Mouse (Mus musculus): Measurements from ENCODE around the gene Cntn3. TPM values are rescaled to one million over a fixed set of nuclear protein-coding genes. Genes with fewer than 3 reads are reported as not detected.

Gene Cntn3
- polyA plus RNA-seq, 1 experiment from 2014 or later = 0.92 TPM

DNA sequence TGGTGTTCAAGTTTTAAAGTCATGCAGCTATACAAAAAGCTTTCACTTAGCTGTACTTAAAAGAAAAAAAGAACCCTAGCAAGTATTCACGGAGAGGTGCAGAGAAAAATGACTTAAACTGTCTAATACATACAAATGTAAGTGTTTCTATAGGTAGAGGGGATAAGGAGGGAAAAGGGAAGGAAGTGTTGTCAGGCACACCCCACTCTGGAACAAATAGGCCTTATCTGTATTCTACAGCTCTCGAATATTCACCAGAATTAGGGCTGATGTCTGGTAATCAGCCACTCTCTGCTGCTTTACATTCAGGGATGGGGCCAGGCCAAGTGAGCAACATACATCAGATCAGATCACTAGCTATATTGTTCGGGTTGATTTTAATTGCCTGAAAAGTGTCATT lies 16.4 kb downstream of the Cntn3 start:
- Histone ChIP-seq H3K9me3 (replicated peaks) (no peaks in the 10 kb centered on the region), H3K4me1 (replicated peaks) (peaks cover 43% of the 10 kb centered on the region), H3K9ac (no peak overlapping the region), H3K36me3 (replicated peaks) (no peaks in the 10 kb centered on the region), H3K4me2 (peak overlapping the region; percentile 56), H3K4me3 (replicated peaks) (peak overlapping the region; percentile 10; the same call in 1 of the 2 replicates), H3K27me3 (no peaks in the 10 kb centered on the region), H3K27ac (replicated peaks) (peak overlapping the region; percentile 66)
- WGBS (ENCODE audit: insufficient replicate concordance) = 6% methylated on average over 3 of the region's 3 CpGs
- ATAC-seq (ENCODE audit: insufficient read depth) = peak; percentile 99

DNA sequence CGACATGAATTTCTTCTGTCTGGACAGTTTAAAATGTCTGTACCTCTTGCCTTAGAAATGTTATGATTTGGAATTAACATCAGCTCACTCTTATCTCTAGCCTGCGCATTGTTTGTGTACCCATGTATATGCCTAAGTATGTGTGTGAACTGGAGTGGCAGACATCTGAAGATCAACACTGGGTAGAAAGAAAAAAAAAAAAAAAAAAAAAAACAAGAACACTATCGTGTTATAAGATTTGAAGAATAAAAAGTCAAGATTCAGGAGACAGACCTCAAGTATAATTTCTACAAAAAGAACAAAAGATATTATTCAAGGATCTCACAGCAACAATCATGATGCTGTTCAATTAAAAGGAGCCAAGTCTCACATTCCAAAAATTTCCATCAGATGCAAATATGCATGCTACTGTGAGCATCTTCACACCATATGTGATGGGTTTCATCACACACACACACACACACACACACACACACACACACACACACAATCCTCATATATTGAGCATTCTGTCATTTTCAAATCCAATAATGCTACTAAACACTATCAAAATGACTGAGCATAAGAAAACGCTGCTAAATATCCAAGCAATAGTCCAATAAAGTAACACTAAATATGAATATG lies 17.0 kb downstream of the Cntn3 start:
- no peak overlapping the region for H3K9ac ChIP-seq
- H3K4me2 ChIP-seq = peak overlapping the region; percentile 56
- no peaks in the 10 kb centered on the region for H3K27me3 ChIP-seq
- 45% methylated on average over 4 of the region's 4 CpGs for WGBS (ENCODE audit: insufficient replicate concordance)
- peak overlapping the region; percentile 66 for H3K27ac ChIP-seq (replicated peaks)
- H3K4me1 ChIP-seq (replicated peaks) = peaks cover 42% of the 10 kb centered on the region
- ATAC-seq (ENCODE audit: insufficient read depth) = no peak
- no peaks in the 10 kb centered on the region for H3K9me3 ChIP-seq (replicated peaks)
- no peak overlapping the region for H3K4me3 ChIP-seq (replicated peaks)
- no peaks in the 10 kb centered on the region for H3K36me3 ChIP-seq (replicated peaks)

DNA sequence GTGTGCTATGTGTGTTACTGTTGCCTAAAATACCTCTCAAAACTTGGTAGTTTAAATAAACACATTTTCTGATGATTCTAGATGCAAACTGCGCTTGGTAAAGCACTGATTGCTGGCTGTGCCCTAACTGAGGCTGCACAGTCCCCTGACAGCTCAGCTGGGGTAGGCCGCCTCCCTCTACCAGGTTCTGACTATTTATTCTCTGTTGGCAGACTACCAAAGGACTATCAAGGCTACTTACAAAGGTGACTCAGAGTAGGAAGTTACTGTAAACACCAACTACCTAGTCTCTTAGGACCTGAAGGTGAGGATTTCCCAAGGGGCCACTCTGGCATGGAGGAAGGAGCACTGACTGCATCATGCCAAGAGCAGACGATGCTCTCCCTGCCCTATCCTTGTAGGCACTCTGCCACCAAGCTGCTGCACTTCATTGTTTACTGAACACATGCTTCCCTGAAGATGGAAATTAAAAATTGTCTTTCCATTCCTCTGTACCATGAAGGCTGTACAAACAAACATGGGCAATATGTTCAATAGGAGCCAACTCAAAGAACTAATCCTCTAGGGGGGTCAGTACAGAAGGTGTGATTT lies 17.7 kb downstream of the Cntn3 start:
- no peak overlapping the region for H3K9ac ChIP-seq
- no peaks in the 10 kb centered on the region for H3K27me3 ChIP-seq
- 71% methylated on average over 3 of the region's 3 CpGs for WGBS (ENCODE audit: insufficient replicate concordance)
- no peaks in the 10 kb centered on the region for H3K9me3 ChIP-seq (replicated peaks)
- ATAC-seq (ENCODE audit: insufficient read depth) = no peak
- no peak overlapping the region for H3K4me3 ChIP-seq (replicated peaks)
- peaks cover 42% of the 10 kb centered on the region for H3K4me1 ChIP-seq (replicated peaks)
- H3K4me2 ChIP-seq = no peak overlapping the region
- H3K36me3 ChIP-seq (replicated peaks) = no peaks in the 10 kb centered on the region
- peak overlapping the region; percentile 42; the same call in 1 of the 2 replicates for H3K27ac ChIP-seq (replicated peaks)

DNA sequence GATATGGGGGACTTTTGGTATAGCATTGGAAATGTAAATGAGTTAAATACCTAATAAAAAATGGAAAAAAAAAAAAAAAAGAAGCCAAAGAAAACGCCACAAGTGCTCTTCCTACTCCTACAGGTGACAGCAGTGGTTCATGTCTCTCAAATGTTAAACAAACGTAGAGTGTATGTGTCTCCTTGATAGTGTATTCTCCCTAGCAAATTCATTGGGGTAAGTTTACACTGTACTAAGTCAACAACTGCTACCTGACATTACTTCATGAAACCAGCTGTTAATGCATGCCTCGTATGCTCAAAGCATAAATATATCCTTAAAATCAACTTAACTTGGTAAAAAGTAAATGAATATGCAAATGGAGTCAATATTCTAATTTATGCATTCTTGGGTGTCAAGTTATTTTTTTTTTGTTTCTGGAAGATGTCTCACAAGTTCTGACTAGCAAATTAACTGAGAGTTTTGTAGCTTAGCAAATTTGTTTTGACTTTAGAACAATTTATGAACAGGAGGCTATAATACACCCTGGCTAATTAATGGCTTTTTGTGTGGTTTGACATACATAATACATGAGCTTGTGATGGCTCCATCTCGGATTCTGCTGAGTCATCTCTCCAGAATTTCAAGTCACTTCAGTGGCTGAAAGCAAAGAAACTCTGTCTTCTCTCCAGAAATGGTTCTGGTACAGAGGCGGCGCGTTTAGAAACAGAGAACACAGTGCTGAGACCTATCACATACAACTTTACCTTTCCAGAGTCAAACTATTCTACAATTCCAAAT lies 31.1 kb downstream of the Cntn3 start:
- 68% methylated on average over 7 of the region's 7 CpGs for WGBS (ENCODE audit: insufficient replicate concordance)
- H3K4me2 ChIP-seq = no peak overlapping the region
- no peaks in the 10 kb centered on the region for H3K27me3 ChIP-seq
- no peak for ATAC-seq (ENCODE audit: insufficient read depth)
- no peaks in the 10 kb centered on the region for H3K9me3 ChIP-seq (replicated peaks)
- no peak overlapping the region for H3K9ac ChIP-seq
- no peak overlapping the region for H3K4me3 ChIP-seq (replicated peaks)
- no peaks in the 10 kb centered on the region; the same call in 1 of the 2 replicates for H3K4me1 ChIP-seq (replicated peaks)
- no peaks in the 10 kb centered on the region for H3K36me3 ChIP-seq (replicated peaks)
- no peak overlapping the region for H3K27ac ChIP-seq (replicated peaks)

DNA sequence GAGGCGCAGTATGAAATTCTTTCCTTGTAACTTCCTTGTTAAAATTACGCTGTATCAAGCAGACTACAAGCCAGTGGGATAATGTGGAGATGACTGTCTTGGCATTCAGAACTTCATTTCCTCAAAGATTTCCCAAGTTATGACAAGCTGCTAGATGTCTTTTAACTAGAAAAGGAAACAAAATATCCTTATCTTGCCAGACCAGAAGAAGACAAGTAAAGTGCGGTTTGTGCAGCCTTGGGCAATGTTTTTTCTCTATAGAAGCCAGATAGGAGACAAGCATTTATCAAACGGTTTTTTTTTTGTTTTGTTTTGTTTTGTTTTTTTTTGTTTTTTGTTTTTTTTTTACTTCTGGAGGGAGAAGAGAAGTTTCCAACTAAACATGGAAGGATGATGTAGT lies 37.3 kb downstream of the Cntn3 start:
- no peak overlapping the region for H3K4me3 ChIP-seq (replicated peaks)
- no peak overlapping the region for H3K4me2 ChIP-seq
- no peaks in the 10 kb centered on the region for H3K9me3 ChIP-seq (replicated peaks)
- H3K36me3 ChIP-seq (replicated peaks) = no peaks in the 10 kb centered on the region
- H3K27ac ChIP-seq (replicated peaks) = no peak overlapping the region
- H3K4me1 ChIP-seq (replicated peaks) = peaks cover 5% of the 10 kb centered on the region
- no peak overlapping the region for H3K9ac ChIP-seq
- no peaks in the 10 kb centered on the region for H3K27me3 ChIP-seq
- 17% methylated on average over 4 of the region's 4 CpGs for WGBS (ENCODE audit: insufficient replicate concordance)
- ATAC-seq (ENCODE audit: insufficient read depth) = no peak

DNA sequence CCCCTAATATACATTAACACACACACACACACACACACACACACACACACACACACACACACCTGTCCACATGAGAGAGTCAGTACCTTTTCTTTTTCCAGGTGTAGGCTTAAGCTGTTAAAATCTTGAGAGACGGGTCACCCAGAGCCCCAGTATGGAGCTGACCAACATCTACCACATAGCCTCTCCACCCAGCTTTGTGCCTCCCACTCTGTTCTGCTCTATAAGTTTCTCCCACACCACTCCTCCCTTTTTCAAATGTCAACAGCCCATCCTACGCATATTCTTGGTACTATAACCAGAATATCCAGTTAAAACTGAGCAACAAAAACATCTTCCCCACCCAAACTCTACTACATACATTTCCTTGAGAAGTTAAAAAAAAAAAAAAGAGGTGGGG lies 49.9 kb downstream of the Cntn3 start:
- Histone ChIP-seq H3K27me3 (no peaks in the 10 kb centered on the region), H3K36me3 (replicated peaks) (no peaks in the 10 kb centered on the region), H3K9ac (no peak overlapping the region), H3K9me3 (replicated peaks) (no peaks in the 10 kb centered on the region), H3K4me2 (no peak overlapping the region), H3K4me1 (replicated peaks) (no peaks in the 10 kb centered on the region), H3K27ac (replicated peaks) (no peak overlapping the region), H3K4me3 (replicated peaks) (no peak overlapping the region)
- no peak for ATAC-seq (ENCODE audit: insufficient read depth)
- WGBS (ENCODE audit: insufficient replicate concordance) = 66% methylated on average over 2 of the region's 2 CpGs

DNA sequence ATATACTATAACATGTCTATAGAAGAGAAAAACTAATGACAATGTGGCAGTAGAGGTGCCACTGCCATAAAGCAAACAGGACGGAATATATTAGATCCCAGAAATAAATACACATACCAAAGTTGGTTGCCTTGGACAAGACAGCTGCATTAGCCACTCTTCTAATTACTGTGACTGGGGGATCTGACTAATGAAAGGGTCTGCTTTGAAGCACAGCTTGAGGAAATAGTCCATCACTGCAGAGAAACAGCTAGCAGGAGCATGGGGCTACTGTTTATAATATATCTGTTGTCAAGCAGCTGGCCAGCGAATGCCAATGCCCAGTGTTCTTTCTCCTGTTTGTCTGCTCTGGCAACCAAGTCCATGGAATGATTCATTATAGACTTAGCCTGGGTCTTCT lies 51.9 kb downstream of the Cntn3 start:
- whole genome bisulfite sequencing (ENCODE audit: insufficient replicate concordance) = 77% methylated on average over 2 of the region's 2 CpGs
- Histone ChIP-seq H3K9me3 (replicated peaks) (no peaks in the 10 kb centered on the region), H3K4me3 (replicated peaks) (no peak overlapping the region), H3K4me2 (no peak overlapping the region), H3K27me3 (no peaks in the 10 kb centered on the region), H3K4me1 (replicated peaks) (no peaks in the 10 kb centered on the region), H3K27ac (replicated peaks) (no peak overlapping the region), H3K9ac (no peak overlapping the region), H3K36me3 (replicated peaks) (no peaks in the 10 kb centered on the region)
- no peak for ATAC-seq (ENCODE audit: insufficient read depth)

DNA sequence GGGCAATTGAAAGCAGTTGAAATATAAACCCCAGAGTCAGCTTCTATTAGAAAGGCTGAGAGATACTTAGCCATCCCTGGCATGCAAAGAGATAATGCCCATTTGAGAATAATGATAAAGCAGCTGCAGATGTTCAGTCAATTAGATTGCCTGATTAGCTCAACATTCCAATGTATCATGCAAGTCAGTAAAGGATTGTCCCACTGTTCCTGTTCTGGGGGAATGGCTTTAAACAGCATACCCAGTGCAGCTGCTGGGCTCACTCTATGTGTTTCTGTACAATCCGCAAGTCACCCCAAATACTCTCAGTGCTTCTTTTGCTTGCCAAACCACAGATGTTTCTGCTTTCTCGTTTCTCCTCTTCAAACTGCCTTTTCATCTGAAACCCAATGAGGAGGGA lies 57.7 kb downstream of the Cntn3 start:
- WGBS (ENCODE audit: insufficient replicate concordance) = 66% methylated on average over 2 of the region's 2 CpGs
- H3K27ac ChIP-seq (replicated peaks) = no peak overlapping the region
- ATAC-seq (ENCODE audit: insufficient read depth) = no peak
- no peaks in the 10 kb centered on the region for H3K36me3 ChIP-seq (replicated peaks)
- no peaks in the 10 kb centered on the region for H3K4me1 ChIP-seq (replicated peaks)
- H3K27me3 ChIP-seq = no peaks in the 10 kb centered on the region
- H3K4me2 ChIP-seq = no peak overlapping the region
- no peak overlapping the region for H3K4me3 ChIP-seq (replicated peaks)
- no peak overlapping the region for H3K9ac ChIP-seq
- no peaks in the 10 kb centered on the region for H3K9me3 ChIP-seq (replicated peaks)

DNA sequence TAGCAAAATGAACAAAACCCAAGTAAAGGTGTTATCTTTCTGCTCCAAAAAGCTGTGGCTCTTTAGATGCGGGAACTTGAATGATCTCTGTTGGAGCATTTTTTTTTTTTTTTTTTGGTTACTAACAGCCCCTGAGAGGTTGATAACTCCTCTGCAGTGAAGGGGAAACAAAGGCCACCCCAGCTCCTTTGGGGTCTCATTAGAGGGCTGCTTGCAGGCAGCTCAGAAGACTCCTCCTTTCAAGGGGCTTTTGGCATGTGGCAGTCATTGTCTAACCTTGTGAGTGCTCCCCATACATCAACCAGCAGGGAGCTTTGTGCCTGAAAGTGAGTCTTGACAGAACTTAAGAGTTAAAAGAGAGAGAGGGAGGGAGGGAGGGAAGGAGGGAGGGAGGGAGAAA lies 60.8 kb downstream of the Cntn3 start:
- Histone ChIP-seq H3K9me3 (replicated peaks) (no peaks in the 10 kb centered on the region), H3K36me3 (replicated peaks) (no peaks in the 10 kb centered on the region), H3K4me3 (replicated peaks) (no peak overlapping the region), H3K27ac (replicated peaks) (no peak overlapping the region), H3K4me1 (replicated peaks) (no peaks in the 10 kb centered on the region), H3K27me3 (no peaks in the 10 kb centered on the region), H3K9ac (no peak overlapping the region), H3K4me2 (no peak overlapping the region)
- no peak for ATAC-seq (ENCODE audit: insufficient read depth)
- WGBS (ENCODE audit: insufficient replicate concordance) = 25% methylated on average over 1 of the region's 1 CpGs

DNA sequence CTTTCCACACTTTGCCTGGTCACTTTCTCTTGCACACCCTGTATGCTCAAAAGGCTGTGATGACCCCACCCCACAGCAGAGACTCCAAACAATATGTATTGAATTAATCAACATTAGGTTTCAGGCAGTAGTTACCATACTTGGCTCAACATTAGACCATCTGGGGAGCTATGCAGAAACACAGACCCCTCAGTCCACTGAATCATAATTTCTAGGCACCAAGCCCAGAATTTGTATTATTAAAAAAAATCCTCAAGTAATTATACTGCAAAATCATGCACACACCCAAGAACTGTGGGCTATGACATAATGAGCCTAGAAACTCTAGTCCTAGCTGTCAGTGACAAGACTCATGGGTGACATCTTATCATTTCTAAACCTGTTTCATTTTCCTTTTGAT lies 87.4 kb downstream of the Cntn3 start:
- no peak overlapping the region for H3K4me3 ChIP-seq (replicated peaks)
- no peak overlapping the region for H3K27ac ChIP-seq (replicated peaks)
- no peak overlapping the region for H3K4me2 ChIP-seq
- H3K9me3 ChIP-seq (replicated peaks) = no peaks in the 10 kb centered on the region
- no peak overlapping the region for H3K9ac ChIP-seq
- ATAC-seq (ENCODE audit: insufficient read depth) = no peak
- H3K36me3 ChIP-seq (replicated peaks) = no peaks in the 10 kb centered on the region
- H3K4me1 ChIP-seq (replicated peaks) = no peaks in the 10 kb centered on the region
- no peaks in the 10 kb centered on the region for H3K27me3 ChIP-seq

DNA sequence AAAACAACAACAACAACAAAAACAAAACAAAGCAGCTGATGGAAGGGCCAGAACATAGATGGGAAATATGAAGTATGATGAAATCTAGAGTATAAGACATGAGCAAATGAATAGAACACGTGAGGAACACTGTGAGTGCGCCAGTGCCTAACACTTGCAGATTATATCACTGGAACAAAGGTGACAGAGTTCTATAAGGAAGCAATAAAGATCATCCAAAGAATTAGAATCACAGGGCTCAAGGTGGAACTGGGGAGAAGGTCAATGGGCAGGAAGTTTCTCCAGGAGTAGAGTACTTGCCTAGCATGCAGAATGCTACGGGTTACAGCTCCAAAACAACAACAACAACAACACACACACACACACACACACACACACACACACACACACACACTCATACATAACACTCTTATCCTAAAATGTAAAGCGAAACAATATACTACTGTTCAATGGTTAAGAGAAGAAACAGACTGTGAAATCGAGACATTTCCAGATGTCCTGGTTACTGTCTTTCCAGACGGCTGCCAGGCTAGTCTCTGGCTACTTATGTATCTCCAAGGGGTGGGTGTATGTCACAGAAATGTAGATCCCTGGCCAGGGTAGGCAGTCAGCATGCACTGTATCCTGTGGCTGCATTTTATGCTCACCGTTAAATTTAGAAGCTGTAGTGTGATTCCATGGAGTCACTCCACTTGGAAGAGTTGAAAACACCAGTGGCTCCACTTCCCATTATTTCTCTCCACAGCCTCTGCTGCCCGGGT lies 94.4 kb downstream of the Cntn3 start:
- no peaks in the 10 kb centered on the region for H3K27me3 ChIP-seq
- H3K4me2 ChIP-seq = no peak overlapping the region
- no peaks in the 10 kb centered on the region for H3K4me1 ChIP-seq (replicated peaks)
- H3K9ac ChIP-seq = no peak overlapping the region
- 68% methylated on average over 8 of the region's 8 CpGs for WGBS (ENCODE audit: insufficient replicate concordance)
- H3K9me3 ChIP-seq (replicated peaks) = no peaks in the 10 kb centered on the region
- no peaks in the 10 kb centered on the region for H3K36me3 ChIP-seq (replicated peaks)
- H3K27ac ChIP-seq (replicated peaks) = no peak overlapping the region
- ATAC-seq (ENCODE audit: insufficient read depth) = no peak
- H3K4me3 ChIP-seq (replicated peaks) = no peak overlapping the region

Measured in liver, embryonic 15.5 days (tissue).